Mouse (Mus musculus) spleen, postnatal 4 days (tissue): Measurements from ENCODE around the gene Hist1h2bc.

Experiments used
- DNase-seq, 2 experiments: peaks; one replicate each; pipeline ENCODE4 v3.0.0; 2022; ENCODE audit warnings: low spot score in 2 of 2

Hist1h2bc gene

GRCm38 (mm10) chr13:23732156-23732804 is 48.3 kb downstream of the Hist1h2bc start:
- peak in 1 of 2 experiments; percentile 59 for DNase-seq

- peak in 1 of 2 experiments; percentile 52 for DNase-seq
Observed at GRCm38 (mm10) chr13:23737091-23737490, 53.1 kb downstream of the Hist1h2bc start.

DNA sequence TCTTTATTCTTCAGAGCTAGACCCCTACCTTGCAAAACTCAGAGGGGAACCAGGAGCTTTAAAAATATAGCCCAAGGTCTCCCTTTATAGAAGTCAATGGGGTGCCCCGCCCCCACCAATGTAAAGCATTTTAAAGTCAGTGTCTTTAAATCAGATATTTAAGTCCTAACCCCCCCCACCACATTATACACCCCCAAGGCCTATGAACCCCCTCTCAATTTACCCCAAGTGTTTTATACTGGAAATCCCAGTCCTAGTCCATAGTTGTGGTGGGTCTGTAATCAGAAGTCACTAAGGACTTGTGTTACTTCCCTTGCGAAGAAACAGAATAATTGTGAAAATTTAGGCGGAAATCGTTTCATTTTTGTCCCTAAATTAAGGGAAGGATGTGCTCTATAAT is 54.0 kb downstream of the Hist1h2bc start:
- peak; percentile 43 to 72 for DNase-seq

DNA sequence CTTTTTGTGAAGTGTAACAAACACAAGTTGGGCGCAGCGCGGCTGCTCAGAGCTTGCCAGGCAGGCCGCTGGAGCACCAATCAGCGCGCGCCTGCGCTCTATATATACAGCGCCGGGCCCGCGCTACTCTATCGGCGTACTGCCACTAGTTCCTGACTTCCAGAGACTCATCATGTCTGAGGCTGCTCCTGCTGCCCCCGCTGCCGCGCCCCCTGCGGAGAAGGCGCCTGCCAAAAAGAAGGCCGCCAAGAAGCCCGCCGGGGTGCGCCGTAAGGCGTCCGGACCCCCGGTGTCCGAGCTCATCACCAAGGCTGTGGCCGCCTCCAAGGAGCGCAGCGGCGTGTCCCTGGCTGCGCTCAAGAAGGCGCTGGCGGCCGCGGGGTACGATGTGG is 54.7 kb downstream of the Hist1h2bc start, which contains the start of gene Hist1h1c:
TSS of gene Hist1h1c (plus strand) at position 132 of the 392 bp plus-strand sequence.
- DNase-seq = peak; percentile 97 to 100

GRCm38 (mm10) chr13:23739069-23739921 is 55.3 kb downstream of the Hist1h2bc start:
- peak; percentile 90 to 97 for DNase-seq

GRCm38 (mm10) chr13:23739922-23740252 is 55.9 kb downstream of the Hist1h2bc start:
- no peak for DNase-seq

DNA sequence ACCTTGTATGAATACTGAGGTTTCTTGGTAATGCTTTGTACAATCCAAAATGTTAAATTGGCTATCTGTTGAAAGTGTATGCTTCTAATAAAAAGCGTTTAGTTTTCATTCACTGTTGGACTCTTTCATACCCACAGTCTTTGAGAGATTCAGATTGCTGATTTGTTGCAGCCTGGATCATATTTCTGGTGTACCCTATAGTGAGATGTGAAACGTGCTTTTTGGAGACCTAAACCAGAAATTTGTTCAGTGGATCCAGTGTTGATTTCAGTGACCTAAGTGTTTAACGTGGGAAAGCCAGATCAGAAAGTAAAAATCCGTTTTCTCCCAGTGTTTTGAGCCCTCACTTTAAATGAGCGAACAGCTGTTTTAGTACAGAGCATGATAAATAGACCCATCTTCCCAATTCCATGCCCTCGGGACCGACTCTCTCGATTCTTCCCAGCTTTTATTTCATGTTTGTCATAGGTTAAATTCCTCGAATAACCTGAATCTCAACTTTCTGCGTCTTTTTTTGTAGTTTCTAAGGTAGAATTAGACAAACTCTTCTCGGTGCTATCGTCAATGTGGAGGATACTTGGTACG is 56.3 kb downstream of the Hist1h2bc start:
- peak in 1 of 2 experiments; percentile 53 for DNase-seq

GRCm38 (mm10) chr13:23740910-23741309 is 56.9 kb downstream of the Hist1h2bc start:
- peak in 1 of 2 experiments; percentile 56 for DNase-seq

DNA sequence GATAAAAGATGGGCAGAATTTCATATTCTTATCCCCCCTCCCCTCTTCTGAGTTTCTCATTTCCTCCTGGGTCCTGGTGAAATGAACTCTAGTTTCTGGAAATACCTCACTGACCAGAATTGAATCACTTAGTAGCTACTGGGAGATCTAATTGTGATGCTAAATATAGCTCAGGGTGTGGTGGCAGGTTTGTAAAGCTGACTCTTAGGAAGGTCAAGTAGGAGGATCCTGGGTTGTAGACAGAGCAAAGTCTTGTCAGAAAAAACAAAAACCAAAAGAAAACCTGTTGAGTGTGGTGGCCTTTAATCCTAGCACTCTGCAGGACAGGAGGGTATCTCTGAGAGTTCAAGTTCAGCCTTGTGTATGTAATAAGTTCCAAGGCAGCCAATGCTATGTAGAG is 58.0 kb downstream of the Hist1h2bc start:
- peak in 1 of 2 experiments; percentile 30 for DNase-seq
